Mouse (Mus musculus) megakaryocyte, embryonic 14.5 days (primary cell): ENCODE results near the gene Mettl7b. TPM values are rescaled to one million over a fixed set of nuclear protein-coding genes. Genes with fewer than 3 reads are reported as not detected.
A peak's percentile ranks its signal among the peaks of the same experiment; 100 is the strongest.

ENCODE experiments used
- H3K27me3 ChIP-seq: replicated peaks from 2 replicates; pipeline ENCODE3; 2012; ENCODE audit warnings: inconsistent platforms
- H3K36me3 ChIP-seq: replicated peaks from 2 replicates; pipeline ENCODE3; 2012; ENCODE audit warnings: low read length, inconsistent platforms, mixed read lengths
- H3K4me1 ChIP-seq: 2 replicates; pipeline ENCODE4 v1.6.1; 2012; ENCODE audit warnings: inconsistent platforms
- H3K4me3 ChIP-seq: replicated peaks from 2 replicates; pipeline ENCODE3; 2012; ENCODE audit warnings: moderate library complexity, mild to moderate bottlenecking, inconsistent platforms
- H3K9me3 ChIP-seq: 2 replicates; pipeline ENCODE4 v1.6.1; 2012; ENCODE audit warnings: inconsistent platforms
- FLI1 ChIP-seq: IDR thresholded peaks from 2 replicates; pipeline ENCODE4 v1.6.1; 2012; ENCODE audit warnings: low read length, inconsistent platforms, mixed read lengths
- GATA1 ChIP-seq: IDR thresholded peaks from 3 replicates; pipeline ENCODE4 v1.6.1; 2012; ENCODE audit warnings: mixed read lengths, low read length, inconsistent platforms, borderline replicate concordance
- polyA plus RNA-seq: library from polyadenylated mRNA; stranded (reverse); fragments of >175 nt; gene quantifications from 2 replicates; pipeline ENCODE4 v1.2.3, GENCODE M21; 2012; ENCODE audit warnings: low replicate concordance; ENCODE audit not compliant: insufficient read depth

Gene Mettl7b
- polyA plus RNA-seq, 1 experiment = not detected

GRCm38 (mm10) chr10:128950208-128950887 lies 10.4 kb downstream of the Mettl7b start:
- Histone ChIP-seq H3K27me3 (peaks cover 46% of the 10 kb centered on the region), H3K36me3 (no peaks in the 10 kb centered on the region), H3K9me3 (no peaks in the 10 kb centered on the region; the same call in 1 of the 2 replicates), H3K4me3 (no peak overlapping the region), H3K4me1 (peaks cover 26% of the 10 kb centered on the region)
- no peak for TF ChIP-seq FLI1
- no peak for TF ChIP-seq GATA1

GRCm38 (mm10) chr10:128947496-128947895 lies 13.3 kb downstream of the Mettl7b start:
- TF ChIP-seq FLI1 (no peak), GATA1 (no peak)
- H3K4me3 ChIP-seq = no peak overlapping the region
- H3K36me3 ChIP-seq = no peaks in the 10 kb centered on the region
- no peaks in the 10 kb centered on the region; the same call in 1 of the 2 replicates for H3K9me3 ChIP-seq
- peaks cover 24% of the 10 kb centered on the region for H3K4me1 ChIP-seq
- peaks cover 53% of the 10 kb centered on the region for H3K27me3 ChIP-seq

DNA sequence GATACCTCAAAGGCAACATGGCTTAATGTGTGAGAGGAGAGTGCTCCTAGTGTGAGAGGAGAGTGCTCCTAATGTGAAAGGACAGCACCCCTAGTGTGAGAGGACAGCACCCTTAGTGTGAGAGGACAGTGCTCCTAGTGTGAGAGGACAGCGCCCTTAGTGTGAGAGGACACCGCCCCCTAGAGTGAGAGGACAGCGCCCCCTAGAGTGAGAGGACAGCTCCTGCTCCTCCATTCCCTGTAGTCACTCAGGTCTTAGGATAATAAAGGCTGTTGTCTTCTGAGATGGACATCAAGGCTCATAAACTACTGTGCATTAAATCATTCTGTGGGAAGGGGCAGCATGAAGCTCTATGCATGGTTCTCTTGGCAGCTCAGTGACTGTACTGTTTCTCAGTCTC lies 15.1 kb downstream of the Mettl7b start:
- TF ChIP-seq GATA1 (no peak), FLI1 (no peak)
- H3K4me3 ChIP-seq = peak overlapping the region; percentile 23

DNA sequence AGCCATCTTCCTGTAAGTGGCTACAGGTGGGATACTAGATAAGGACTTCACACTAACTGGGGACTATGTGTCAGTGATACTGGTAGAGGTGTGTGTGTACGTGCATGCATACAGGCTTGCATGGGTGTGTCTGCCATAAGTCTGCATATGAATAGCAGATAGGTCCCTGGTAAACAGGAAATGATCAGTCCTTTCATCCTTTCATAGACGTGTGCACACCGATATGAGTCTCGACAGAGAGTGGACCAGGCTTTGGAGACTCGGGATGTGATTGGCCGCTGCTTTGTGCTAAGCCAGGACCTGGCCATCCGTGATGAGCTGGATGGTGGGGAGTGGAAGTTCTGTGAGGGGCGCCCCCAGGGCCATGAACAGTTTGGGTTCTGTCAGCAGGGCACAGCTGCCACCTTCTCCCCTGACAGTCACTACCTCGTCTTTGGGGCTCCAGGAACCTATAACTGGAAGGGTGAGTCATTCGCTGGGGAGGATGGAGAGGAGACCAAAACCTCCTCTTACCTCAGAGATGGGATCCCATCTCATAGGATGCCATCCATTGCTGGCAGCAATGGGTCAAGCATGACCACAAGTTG lies 20.2 kb downstream of the Mettl7b start:
- no peak for TF ChIP-seq FLI1
- TF ChIP-seq GATA1 = no peak
- Histone ChIP-seq H3K27me3 (peaks cover 70% of the 10 kb centered on the region), H3K9me3 (no peaks in the 10 kb centered on the region), H3K36me3 (no peaks in the 10 kb centered on the region), H3K4me3 (no peak overlapping the region), H3K4me1 (peaks cover 38% of the 10 kb centered on the region)

More for the DNA sequence above, 15.1 kb downstream of the Mettl7b start:
- Histone ChIP-seq H3K27me3 (peaks cover 64% of the 10 kb centered on the region), H3K4me1 (peaks cover 30% of the 10 kb centered on the region), H3K9me3 (no peaks in the 10 kb centered on the region; the same call in 1 of the 2 replicates), H3K36me3 (no peaks in the 10 kb centered on the region)

- H3K4me3 ChIP-seq = peak overlapping the region; percentile 9
- H3K4me1 ChIP-seq = peaks cover 51% of the 10 kb centered on the region
- H3K27me3 ChIP-seq = peaks cover 77% of the 10 kb centered on the region
- H3K9me3 ChIP-seq = no peaks in the 10 kb centered on the region
- TF ChIP-seq GATA1 (no peak), FLI1 (no peak)
- H3K36me3 ChIP-seq = no peaks in the 10 kb centered on the region
Observed at GRCm38 (mm10) chr10:128938974-128939373, 21.8 kb downstream of the Mettl7b start.

DNA sequence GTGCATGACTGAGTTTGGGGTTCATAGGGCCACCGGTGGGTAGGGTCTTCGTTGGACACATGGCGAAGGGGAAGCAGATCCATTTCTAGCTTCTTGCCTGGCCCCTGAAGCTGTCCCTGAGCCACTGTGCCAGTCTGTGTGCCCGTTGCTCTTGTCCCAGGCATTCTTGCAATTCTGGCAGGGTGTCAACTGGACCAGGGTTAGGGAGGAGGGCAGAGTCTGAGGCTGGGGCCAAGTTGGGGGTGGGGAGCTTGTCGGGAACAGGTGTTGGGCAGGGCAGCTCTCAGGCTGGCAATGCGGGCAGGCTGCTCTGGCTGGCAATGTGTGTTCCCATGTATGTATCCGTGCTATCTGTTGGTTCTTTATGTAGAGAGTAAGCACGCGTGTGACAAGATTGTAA lies 22.3 kb downstream of the Mettl7b start:
- no peak overlapping the region for H3K4me3 ChIP-seq
- peaks cover 56% of the 10 kb centered on the region for H3K4me1 ChIP-seq
- TF ChIP-seq FLI1 (no peak), GATA1 (no peak)
- H3K27me3 ChIP-seq = peaks cover 77% of the 10 kb centered on the region
- no peaks in the 10 kb centered on the region for H3K9me3 ChIP-seq
- H3K36me3 ChIP-seq = no peaks in the 10 kb centered on the region

- peaks cover 77% of the 10 kb centered on the region for H3K27me3 ChIP-seq
- H3K36me3 ChIP-seq = no peaks in the 10 kb centered on the region
- TF ChIP-seq FLI1 = no peak
- TF ChIP-seq GATA1 = no peak
- no peaks in the 10 kb centered on the region for H3K9me3 ChIP-seq
- H3K4me3 ChIP-seq = no peak overlapping the region
- peaks cover 62% of the 10 kb centered on the region for H3K4me1 ChIP-seq
Observed at GRCm38 (mm10) chr10:128937756-128938390, 22.9 kb downstream of the Mettl7b start.

DNA sequence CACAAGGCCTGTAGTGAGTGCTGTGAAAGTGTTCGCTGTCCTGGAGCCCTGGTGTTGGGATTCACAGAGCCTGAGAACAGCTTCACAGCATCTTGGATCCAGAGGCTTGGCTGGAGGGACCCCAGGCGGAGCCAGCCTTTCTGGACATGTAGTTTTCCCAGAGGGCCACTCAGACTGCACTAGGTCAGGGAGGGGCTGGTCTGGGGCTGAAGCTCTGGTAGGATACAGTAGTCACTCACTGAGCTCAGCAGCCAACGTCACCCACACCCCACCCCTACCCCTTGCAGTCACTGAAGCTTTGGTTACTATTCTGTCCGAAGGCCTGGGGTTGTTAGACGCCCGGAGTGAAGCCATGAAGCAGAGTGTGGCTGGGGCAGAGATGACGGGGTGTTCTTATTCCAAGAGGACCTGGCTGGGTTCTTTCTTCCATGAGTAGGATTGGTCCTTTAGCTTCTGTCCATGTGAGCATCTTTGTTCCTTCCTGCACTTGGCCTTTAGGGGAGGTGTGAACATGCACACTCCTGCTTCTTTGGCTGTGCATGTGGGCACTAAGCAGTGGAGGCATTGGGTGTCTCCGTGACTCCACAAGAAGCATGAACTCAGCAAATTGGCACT lies 24.9 kb downstream of the Mettl7b start:
- Histone ChIP-seq H3K36me3 (no peaks in the 10 kb centered on the region), H3K4me1 (peaks cover 69% of the 10 kb centered on the region), H3K4me3 (no peak overlapping the region), H3K27me3 (peaks cover 75% of the 10 kb centered on the region), H3K9me3 (no peaks in the 10 kb centered on the region)
- TF ChIP-seq GATA1 = no peak
- no peak for TF ChIP-seq FLI1

GRCm38 (mm10) chr10:128934997-128935787 lies 25.6 kb downstream of the Mettl7b start:
- H3K27me3 ChIP-seq = peaks cover 68% of the 10 kb centered on the region
- TF ChIP-seq GATA1 (no peak), FLI1 (no peak)
- H3K9me3 ChIP-seq = no peaks in the 10 kb centered on the region
- peaks cover 66% of the 10 kb centered on the region for H3K4me1 ChIP-seq
- H3K36me3 ChIP-seq = no peaks in the 10 kb centered on the region
- no peak overlapping the region for H3K4me3 ChIP-seq
